Mouse (Mus musculus): ENCODE measurements around the gene Ccser1. TPM values are rescaled to one million over a fixed set of nuclear protein-coding genes. Genes with fewer than 3 reads are reported as not detected.

Gene Ccser1
- polyA plus RNA-seq, 1 experiment from 2014 or later = 6.2 TPM

GRCm38 (mm10) chr6:61189029-61189428 is 8.9 kb downstream of the Ccser1 start:
- Histone ChIP-seq H3K36me3 (no peaks in the 10 kb centered on the region), H3K4me1 (replicated peaks) (no peaks in the 10 kb centered on the region), H3K4me3 (no peak overlapping the region), H3K27me3 (ENCODE audit: insufficient read depth, poor library complexity, severe bottlenecking) (no peaks in the 10 kb centered on the region), H3K9me3 (no peaks in the 10 kb centered on the region), H3K27ac (no peak overlapping the region)
- DNase-seq (ENCODE audit: low spot score) = no peak
- WGBS = 50% methylated on average over 2 of the region's 2 CpGs

- no peak overlapping the region for H3K27ac ChIP-seq
- no peak for DNase-seq (ENCODE audit: low spot score)
- H3K4me1 ChIP-seq (replicated peaks) = no peaks in the 10 kb centered on the region
- H3K4me3 ChIP-seq = no peak overlapping the region
- H3K9me3 ChIP-seq = no peaks in the 10 kb centered on the region
- H3K36me3 ChIP-seq = no peaks in the 10 kb centered on the region
- 78% methylated on average over 13 of the region's 13 CpGs for WGBS
- no peaks in the 10 kb centered on the region for H3K27me3 ChIP-seq (ENCODE audit: insufficient read depth, poor library complexity, severe bottlenecking)
These were observed 11.7 kb downstream of the Ccser1 start for GRCm38 (mm10) chr6:61191597-61192386.

- no peak for DNase-seq (ENCODE audit: low spot score)
- H3K4me1 ChIP-seq (replicated peaks) = no peaks in the 10 kb centered on the region
- no peaks in the 10 kb centered on the region for H3K36me3 ChIP-seq
- no peaks in the 10 kb centered on the region for H3K9me3 ChIP-seq
- no peak overlapping the region for H3K4me3 ChIP-seq
- 66% methylated on average over 1 of the region's 1 CpGs for WGBS
- H3K27me3 ChIP-seq (ENCODE audit: insufficient read depth, poor library complexity, severe bottlenecking) = no peaks in the 10 kb centered on the region
- H3K27ac ChIP-seq = no peak overlapping the region
These were observed 23.2 kb downstream of the Ccser1 start for GRCm38 (mm10) chr6:61203344-61203743.

- Histone ChIP-seq H3K4me3 (no peak overlapping the region), H3K36me3 (no peaks in the 10 kb centered on the region), H3K27ac (no peak overlapping the region), H3K4me1 (replicated peaks) (peaks cover 6% of the 10 kb centered on the region; the same call in 1 of the 2 replicates), H3K27me3 (ENCODE audit: insufficient read depth, poor library complexity, severe bottlenecking) (no peaks in the 10 kb centered on the region), H3K9me3 (no peaks in the 10 kb centered on the region)
- 16% methylated on average over 1 of the region's 1 CpGs for WGBS
- no peak for DNase-seq (ENCODE audit: low spot score)
These were observed 25.9 kb downstream of the Ccser1 start for GRCm38 (mm10) chr6:61206042-61206441.

- no peaks in the 10 kb centered on the region for H3K36me3 ChIP-seq
- no peaks in the 10 kb centered on the region for H3K27me3 ChIP-seq (ENCODE audit: insufficient read depth, poor library complexity, severe bottlenecking)
- H3K9me3 ChIP-seq = no peaks in the 10 kb centered on the region
- 86% methylated on average over 2 of the region's 2 CpGs for WGBS
- H3K27ac ChIP-seq = no peak overlapping the region
- DNase-seq (ENCODE audit: low spot score) = no peak
- peaks cover 6% of the 10 kb centered on the region; the same call in 1 of the 2 replicates for H3K4me1 ChIP-seq (replicated peaks)
- H3K4me3 ChIP-seq = no peak overlapping the region
These were observed 26.5 kb downstream of the Ccser1 start for GRCm38 (mm10) chr6:61206619-61207018.

- Histone ChIP-seq H3K36me3 (no peaks in the 10 kb centered on the region), H3K4me3 (no peak overlapping the region), H3K27me3 (ENCODE audit: insufficient read depth, poor library complexity, severe bottlenecking) (no peaks in the 10 kb centered on the region), H3K9me3 (no peaks in the 10 kb centered on the region), H3K4me1 (replicated peaks) (peaks cover 6% of the 10 kb centered on the region; the same call in 1 of the 2 replicates), H3K27ac (peak overlapping the region; percentile 12; the same call in 1 of the 2 replicates)
- no peak for DNase-seq (ENCODE audit: low spot score)
- 67% methylated on average over 4 of the region's 4 CpGs for WGBS
These were observed 30.1 kb downstream of the Ccser1 start for GRCm38 (mm10) chr6:61210061-61210737.

- 81% methylated on average over 8 of the region's 8 CpGs for WGBS
- no peaks in the 10 kb centered on the region for H3K27me3 ChIP-seq (ENCODE audit: insufficient read depth, poor library complexity, severe bottlenecking)
- H3K36me3 ChIP-seq = no peaks in the 10 kb centered on the region
- H3K4me3 ChIP-seq = no peak overlapping the region
- H3K27ac ChIP-seq = no peak overlapping the region
- no peaks in the 10 kb centered on the region for H3K4me1 ChIP-seq (replicated peaks)
- H3K9me3 ChIP-seq = no peaks in the 10 kb centered on the region
- DNase-seq (ENCODE audit: low spot score) = no peak
These were observed 35.6 kb downstream of the Ccser1 start for GRCm38 (mm10) chr6:61215705-61216104.

- Histone ChIP-seq H3K4me1 (replicated peaks) (no peaks in the 10 kb centered on the region), H3K36me3 (no peaks in the 10 kb centered on the region), H3K9me3 (no peaks in the 10 kb centered on the region), H3K4me3 (no peak overlapping the region), H3K27me3 (ENCODE audit: insufficient read depth, poor library complexity, severe bottlenecking) (no peaks in the 10 kb centered on the region), H3K27ac (no peak overlapping the region)
- no peak for DNase-seq (ENCODE audit: low spot score)
- WGBS = 85% methylated on average over 1 of the region's 1 CpGs
These were observed 36.4 kb downstream of the Ccser1 start for GRCm38 (mm10) chr6:61216514-61216913.

- no peaks in the 10 kb centered on the region for H3K4me1 ChIP-seq (replicated peaks)
- no peak overlapping the region for H3K27ac ChIP-seq
- no peaks in the 10 kb centered on the region for H3K9me3 ChIP-seq
- no peak for DNase-seq (ENCODE audit: low spot score)
- H3K27me3 ChIP-seq (ENCODE audit: insufficient read depth, poor library complexity, severe bottlenecking) = no peaks in the 10 kb centered on the region
- WGBS = 83% methylated on average over 2 of the region's 2 CpGs
- H3K36me3 ChIP-seq = no peaks in the 10 kb centered on the region
- H3K4me3 ChIP-seq = no peak overlapping the region
These were observed 37.6 kb downstream of the Ccser1 start for GRCm38 (mm10) chr6:61217717-61218116.

- 85% methylated on average over 2 of the region's 2 CpGs for WGBS
- Histone ChIP-seq H3K27me3 (ENCODE audit: insufficient read depth, poor library complexity, severe bottlenecking) (no peaks in the 10 kb centered on the region), H3K36me3 (no peaks in the 10 kb centered on the region), H3K4me1 (replicated peaks) (no peaks in the 10 kb centered on the region), H3K4me3 (no peak overlapping the region), H3K27ac (no peak overlapping the region), H3K9me3 (no peaks in the 10 kb centered on the region)
- DNase-seq (ENCODE audit: low spot score) = no peak
These were observed 43.4 kb downstream of the Ccser1 start for GRCm38 (mm10) chr6:61223563-61223962.

- no peak for DNase-seq (ENCODE audit: low spot score)
- H3K4me1 ChIP-seq (replicated peaks) = peaks cover 3% of the 10 kb centered on the region
- H3K4me3 ChIP-seq = no peak overlapping the region
- H3K9me3 ChIP-seq = no peaks in the 10 kb centered on the region
- H3K36me3 ChIP-seq = no peaks in the 10 kb centered on the region
- H3K27ac ChIP-seq = no peak overlapping the region
- no peaks in the 10 kb centered on the region for H3K27me3 ChIP-seq (ENCODE audit: insufficient read depth, poor library complexity, severe bottlenecking)
These were observed 45.2 kb downstream of the Ccser1 start for GRCm38 (mm10) chr6:61225302-61225701.

GRCm38 (mm10) chr6:61230058-61230718 is 50.1 kb downstream of the Ccser1 start:
- Histone ChIP-seq H3K4me3 (no peak overlapping the region), H3K36me3 (no peaks in the 10 kb centered on the region), H3K27me3 (ENCODE audit: insufficient read depth, poor library complexity, severe bottlenecking) (no peaks in the 10 kb centered on the region), H3K27ac (no peak overlapping the region), H3K4me1 (replicated peaks) (peaks cover 28% of the 10 kb centered on the region), H3K9me3 (no peaks in the 10 kb centered on the region)
- no peak for DNase-seq (ENCODE audit: low spot score)
- WGBS = 37% methylated on average over 5 of the region's 5 CpGs

- Histone ChIP-seq H3K4me1 (replicated peaks) (peaks cover 28% of the 10 kb centered on the region), H3K27ac (no peak overlapping the region), H3K4me3 (no peak overlapping the region), H3K9me3 (no peaks in the 10 kb centered on the region), H3K36me3 (no peaks in the 10 kb centered on the region), H3K27me3 (ENCODE audit: insufficient read depth, poor library complexity, severe bottlenecking) (no peaks in the 10 kb centered on the region)
- 72% methylated on average over 5 of the region's 5 CpGs for WGBS
- DNase-seq (ENCODE audit: low spot score) = no peak
These were observed 52.9 kb downstream of the Ccser1 start for GRCm38 (mm10) chr6:61233060-61233459.

Measured in hindbrain, embryonic 10.5 days (tissue).